ENCODE assay signal across 33 mouse cellular contexts in genomic region chrX:12046676-12047075, GRCm38 (mm10).
"Had no signal": no experiment of that assay in that cellular context is flagged by ENCODE, and none has a peak within 500 bp of the region (broad histone marks: within the 10 kb centered on the region; RNA-seq: fewer than 3 reads in every experiment).

No protein-coding gene starts in this region.

- H3K36me3 ChIP-seq: hindbrain, embryonic 15.5 days; intestine, embryonic 15.5 days had no signal

- H3K9ac ChIP-seq: heart, embryonic 12.5 days; heart, embryonic 13.5 days; heart, embryonic 15.5 days; hindbrain, embryonic 12.5 days; hindbrain, embryonic 13.5 days; hindbrain, embryonic 14.5 days; hindbrain, embryonic 15.5 days; intestine, embryonic 15.5 days; kidney, embryonic 15.5 days had no signal

- ATAC-seq: inflammation-experienced regulatory T-cells, adult 6 months; intestine, embryonic 15.5 days; intestine, embryonic 16.5 days; intestine, postnatal 0 days had no signal

- H3K4me3 ChIP-seq: heart, embryonic 10.5 days; heart, embryonic 12.5 days; heart, embryonic 13.5 days; heart, embryonic 15.5 days; hindbrain, embryonic 10.5 days; hindbrain, embryonic 12.5 days; hindbrain, embryonic 13.5 days; hindbrain, embryonic 15.5 days; intestine, embryonic 15.5 days; kidney, embryonic 15.5 days; layer of hippocampus, adult 2 months had no signal

- H3K9me3 ChIP-seq: heart, embryonic 10.5 days; heart, embryonic 12.5 days; heart, embryonic 13.5 days; heart, embryonic 15.5 days; hindbrain, embryonic 10.5 days; hindbrain, embryonic 12.5 days; hindbrain, embryonic 13.5 days; hindbrain, embryonic 15.5 days; intestine, embryonic 15.5 days; kidney, embryonic 15.5 days had no signal

- H3K4me1 ChIP-seq: intestine, embryonic 15.5 days had no signal

- H3K27ac ChIP-seq: heart, embryonic 10.5 days; heart, embryonic 13.5 days; heart, embryonic 15.5 days; hindbrain, embryonic 10.5 days; hindbrain, embryonic 14.5 days; hindbrain, postnatal 0 days; intestine, embryonic 15.5 days; kidney, embryonic 15.5 days; kidney, postnatal 0 days; layer of hippocampus, adult 2 months had no signal

- H3K4me2 ChIP-seq: heart, embryonic 11.5 days; heart, embryonic 12.5 days; heart, embryonic 13.5 days; heart, embryonic 15.5 days; hindbrain, embryonic 12.5 days; hindbrain, embryonic 13.5 days; hindbrain, embryonic 14.5 days; hindbrain, embryonic 15.5 days; intestine, embryonic 15.5 days; kidney, embryonic 15.5 days had no signal

- DNase-seq: heart, postnatal 10 days; heart, postnatal 14 days; heart, postnatal 4 days; kidney, adult 11 months; kidney, adult 18-20 months; kidney, adult 2 months; kidney, adult 8-10 months; kidney, adult 9 months; kidney, postnatal 10 days; kidney, postnatal 14 days; kidney, postnatal 25 days; kidney, postnatal 36 days; kidney, postnatal 4 days; layer of hippocampus, adult 9-11 months; layer of hippocampus, postnatal 36 days had no signal

- H3K27me3 ChIP-seq: heart, embryonic 15.5 days; hindbrain, embryonic 15.5 days; intestine, embryonic 15.5 days had no signal
